Mouse (Mus musculus) cerebellum, postnatal 25 days (tissue): ENCODE measurements at regions not wholly inside any gene's neighbourhood (a gene's known extent, or its start where the extent isn't known, plus 50 kb on each side); places are given as distances from the start of the nearest gene placed in this dataset.

Experiments
- DNase-seq, 2 experiments: peaks; one replicate each; pipeline ENCODE4 v3.0.0; 2021; ENCODE audit warnings: mixed read lengths in 2 of 2

GRCm38 (mm10) chr6:44341486-44341996 lies 675.5 kb upstream of the Tpk1 start:
- peak; percentile 13 to 24 for DNase-seq

DNA sequence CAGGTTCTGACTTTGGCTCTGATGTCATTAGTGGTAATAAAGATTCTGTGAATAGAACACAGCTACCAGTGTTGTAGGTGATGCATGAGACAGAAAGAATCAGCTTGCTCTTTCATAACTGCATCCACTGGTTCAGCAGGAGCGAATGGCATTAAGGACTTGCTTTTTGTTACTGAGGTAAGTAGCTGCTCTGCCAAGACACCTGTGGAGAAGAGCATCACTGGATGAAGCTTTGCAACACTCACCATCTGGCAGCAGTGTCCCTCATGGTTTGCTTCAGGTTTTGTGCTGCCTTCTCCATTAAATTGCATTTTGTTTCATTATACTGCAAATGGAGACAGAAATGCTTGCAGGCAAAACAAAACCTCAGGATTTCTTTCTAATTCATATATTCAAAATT lies 631.3 kb upstream of the Tpk1 start:
- DNase-seq, result peak; percentile 75 to 88
